Mouse (Mus musculus) liver, embryonic 14.5 days (tissue): Measurements from ENCODE around the gene Lpin1. TPM values are rescaled to one million over a fixed set of nuclear protein-coding genes. Genes with fewer than 3 reads are reported as not detected.

Experiments used
- ATAC-seq: fragments of 200-750 bp; cut with Nextera tagmentation; 2 replicates; pipeline ENCODE4 v1.8.0; 2017; ENCODE audit warnings: moderate number of reproducible peaks, mild to moderate bottlenecking, moderate library complexity; ENCODE audit not compliant: insufficient read depth
- DNase-seq, 3 experiments: peaks; one replicate each; pipeline ENCODE4 v3.0.0-alpha.2; 2012 to 2013; ENCODE audit warnings: low read depth in 3 of 3, low spot score in 3 of 3
- H3K27ac ChIP-seq: fragments of 300-500 bp; sonication (generic); 2 replicates; pipeline ENCODE4 v1.5.1; 2014; ENCODE audit warnings: moderate library complexity, mild to moderate bottlenecking, control low read depth, inconsistent platforms
- H3K27me3 ChIP-seq: fragments of 300-500 bp; sonication (generic); 2 replicates; pipeline ENCODE4 v1.6.1; 2014; ENCODE audit warnings: mild to moderate bottlenecking, low read length, moderate library complexity; ENCODE audit not compliant: control insufficient read depth, insufficient read depth
- H3K36me3 ChIP-seq: fragments of 300-500 bp; sonication (generic); replicated peaks from 2 replicates; pipeline ENCODE4 v1.6.1; 2014; ENCODE audit warnings: low read depth; ENCODE audit not compliant: control insufficient read depth, insufficient read depth
- H3K4me1 ChIP-seq, 2 experiments: fragments of 200-500 bp in 1 of 2; fragments of 300-500 bp in 1 of 2; sonication (generic) in 1 of 2; replicated peaks; 2 replicates each; pipeline ENCODE4 v1.6.1; 2012 to 2014; ENCODE audit warnings: antibody characterized with exemption in 1 of 2, inconsistent platforms in 1 of 2, low read length in 1 of 2; ENCODE audit not compliant: control insufficient read depth in 2 of 2, insufficient read depth in 2 of 2
- H3K4me2 ChIP-seq: fragments of 300-500 bp; sonication (generic); 2 replicates; pipeline ENCODE4 v1.6.1; 2014; ENCODE audit warnings: low read depth, mild to moderate bottlenecking, control low read depth, moderate library complexity
- H3K4me3 ChIP-seq, 2 experiments: fragments of 200-500 bp in 1 of 2; fragments of 300-500 bp in 1 of 2; sonication (generic) in 1 of 2; 2 replicates each; pipeline ENCODE4 v1.5.1; 2012 to 2014; ENCODE audit warnings: low read depth in 2 of 2, low read length in 2 of 2, mild to moderate bottlenecking in 2 of 2, control low read depth in 1 of 2, inconsistent platforms in 1 of 2, moderate library complexity in 1 of 2; ENCODE audit not compliant: insufficient read depth in 1 of 2
- H3K9ac ChIP-seq: fragments of 300-500 bp; sonication (generic); replicated peaks from 2 replicates; pipeline ENCODE4 v1.6.1; 2014; ENCODE audit warnings: mild to moderate bottlenecking, control low read depth, moderate library complexity
- H3K9me3 ChIP-seq: fragments of 300-500 bp; sonication (generic); 2 replicates; pipeline ENCODE4 v1.6.1; 2016; ENCODE audit warnings: low read length, mixed read lengths; ENCODE audit not compliant: control insufficient read depth
- CTCF ChIP-seq: IDR thresholded peaks from 2 replicates; pipeline ENCODE4 v1.5.1; 2016; ENCODE audit warnings: antibody characterized with exemption, low read depth, control low read depth
- EP300 ChIP-seq: IDR thresholded peaks from 2 replicates; pipeline ENCODE4 v1.6.1; 2016; ENCODE audit warnings: antibody characterized with exemption, low read depth
- WGBS: fragments of 180-500 bp; shearing (Covaris S2); extraction: QIAGEN DNeasy Blood & Tissue Kit; methylation state at CpG from one replicate; pipeline ENCODE4 v1.1.7; 2014; ENCODE audit not compliant: insufficient replicate concordance; 5-methylcytosine and 5-hydroxymethylcytosine counted together
- polyA plus RNA-seq, 2 experiments: library from polyadenylated mRNA; depleted of rRNA in 1 of 2; stranded (reverse) in 1 of 2; unstranded in 1 of 2; fragments of >200 nt; fragmentation: Nextera tagmentation in 1 of 2; extraction: Ambion mirVana in 1 of 2; gene quantifications; 2 replicates each; pipeline versions ENCODE4 v1.2.1 to v1.2.3; 2012 to 2014

Lpin1 gene
- polyA plus RNA-seq, 2 experiments, result 4.8 to 5.8 TPM

GRCm38 (mm10) chr12:16557271-16557670 lies 53.5 kb downstream of the Lpin1 start:
- H3K27me3 ChIP-seq, result no peaks in the 10 kb centered on the region
- DNase-seq (no peak), ATAC-seq (no peak)
- no peak overlapping the region for H3K4me3 ChIP-seq
- no peak overlapping the region for H3K9ac ChIP-seq
- no peaks in the 10 kb centered on the region for H3K4me1 ChIP-seq
- H3K4me2 ChIP-seq, result no peak overlapping the region
- no peaks in the 10 kb centered on the region; the same call in 1 of the 2 replicates for H3K36me3 ChIP-seq
- H3K9me3 ChIP-seq, result no peaks in the 10 kb centered on the region
- no peak overlapping the region for H3K27ac ChIP-seq
- no peak for TF ChIP-seq EP300
- TF ChIP-seq CTCF, result no peak
- 58% methylated on average over 4 of the region's 4 CpGs for WGBS

- DNase-seq (no peak), ATAC-seq (no peak)
- Histone ChIP-seq H3K4me3 (no peak overlapping the region), H3K27ac (no peak overlapping the region), H3K4me2 (no peak overlapping the region), H3K36me3 (no peaks in the 10 kb centered on the region; the same call in 1 of the 2 replicates), H3K9ac (no peak overlapping the region), H3K27me3 (no peaks in the 10 kb centered on the region), H3K9me3 (no peaks in the 10 kb centered on the region), H3K4me1 (no peaks in the 10 kb centered on the region)
- WGBS, result 80% methylated on average over 8 of the region's 8 CpGs
- TF ChIP-seq EP300 (no peak), CTCF (no peak)
These were observed 56.6 kb downstream of the Lpin1 start for GRCm38 (mm10) chr12:16554171-16554570.

- WGBS, result 79% methylated on average over 13 of the region's 13 CpGs
- Histone ChIP-seq H3K27me3 (no peaks in the 10 kb centered on the region), H3K9me3 (no peaks in the 10 kb centered on the region), H3K4me2 (no peak overlapping the region), H3K4me1 (no peaks in the 10 kb centered on the region), H3K9ac (no peak overlapping the region), H3K4me3 (no peak overlapping the region), H3K36me3 (peaks cover 2% of the 10 kb centered on the region; the same call in 1 of the 2 replicates), H3K27ac (no peak overlapping the region)
- ATAC-seq, result no peak
- TF ChIP-seq CTCF, result no peak
- TF ChIP-seq EP300, result no peak
- DNase-seq, result no peak
These were observed 58.5 kb downstream of the Lpin1 start for GRCm38 (mm10) chr12:16552108-16552771.

GRCm38 (mm10) chr12:16550983-16551454 lies 59.7 kb downstream of the Lpin1 start:
- Histone ChIP-seq H3K9ac (no peak overlapping the region), H3K27me3 (no peaks in the 10 kb centered on the region), H3K9me3 (no peaks in the 10 kb centered on the region), H3K36me3 (peaks cover 5% of the 10 kb centered on the region; the same call in 1 of the 2 replicates), H3K27ac (no peak overlapping the region), H3K4me3 (no peak overlapping the region), H3K4me1 (no peaks in the 10 kb centered on the region), H3K4me2 (no peak overlapping the region)
- 76% methylated on average over 12 of the region's 12 CpGs for WGBS
- ATAC-seq (no peak), DNase-seq (no peak)
- TF ChIP-seq EP300, result no peak
- TF ChIP-seq CTCF, result no peak

- Histone ChIP-seq H3K4me1 (no peaks in the 10 kb centered on the region), H3K27ac (no peak overlapping the region), H3K27me3 (no peaks in the 10 kb centered on the region), H3K4me2 (no peak overlapping the region), H3K9ac (no peak overlapping the region), H3K9me3 (no peaks in the 10 kb centered on the region), H3K4me3 (no peak overlapping the region), H3K36me3 (peaks cover 9% of the 10 kb centered on the region)
- WGBS, result 78% methylated on average over 12 of the region's 12 CpGs
- DNase-seq, result no peak
- TF ChIP-seq CTCF, result no peak
- TF ChIP-seq EP300, result no peak
- ATAC-seq, result no peak
These were observed 61.9 kb downstream of the Lpin1 start for GRCm38 (mm10) chr12:16548824-16549375.
